Mouse (Mus musculus): ENCODE data around the gene Hes2. TPM values are rescaled to one million over a fixed set of nuclear protein-coding genes. Genes with fewer than 3 reads are reported as not detected.

Hes2 gene
- total RNA-seq, 1 experiment = 0.58 TPM

GRCm38 (mm10) chr4:152134507-152134906 lies 24.2 kb upstream of the Hes2 start:
- no peak overlapping the region for H3K27ac ChIP-seq (ENCODE audit: insufficient read depth, low read depth, low read length, poor library complexity, severe bottlenecking)
- H3K4me3 ChIP-seq (ENCODE audit: insufficient read depth in 1 of 2, low read depth in 1 of 2, low read length in 2 of 2, poor library complexity in 1 of 2, severe bottlenecking in 1 of 2) = no peak overlapping the region
- H3K9ac ChIP-seq (ENCODE audit: insufficient read depth, low read depth, low read length, poor library complexity, severe bottlenecking) = no peak overlapping the region
- in situ Hi-C loops (cut with MboI; ENCODE audit: low sequenced_read_pairs in 2 of 2, unreplicated experiment in 2 of 2) = no loop called here
- no peak for TF ChIP-seq ZC3H11A (IDR thresholded peaks at IDR 0.05; ENCODE audit: borderline replicate concordance, low read depth, low read length)
- TF ChIP-seq MAFK (IDR thresholded peaks at IDR 0.05; ENCODE audit: insufficient read depth, low read depth, low read length) = no peak
- TF ChIP-seq ZNF384 (IDR thresholded peaks at IDR 0.05; ENCODE audit: low read depth, low read length) = no peak
- TF ChIP-seq HCFC1 (IDR thresholded peaks at IDR 0.05; ENCODE audit: borderline replicate concordance, insufficient read depth, low read length) = no peak
- TF ChIP-seq CHD2 (IDR thresholded peaks at IDR 0.05; ENCODE audit: low read depth, low read length) = no peak
- H3K4me1 ChIP-seq (ENCODE audit: control insufficient read depth in 2 of 2, insufficient read depth in 2 of 2, low read length in 2 of 2, poor library complexity in 1 of 2) = peaks cover 0 to 24% of the 10 kb centered on the region in 2 experiments; a peak in 1 of 4 replicates
- H3K36me3 ChIP-seq (ENCODE audit: control insufficient read depth, insufficient read depth, low read length, poor library complexity, severe bottlenecking) = no peaks in the 10 kb centered on the region
- DNase-seq (ENCODE audit: low read depth, low spot score) = no peak
- H3K9me3 ChIP-seq (ENCODE audit: control insufficient read depth, insufficient read depth, low read depth, low read length) = no peaks in the 10 kb centered on the region

GRCm38 (mm10) chr4:152135363-152135762 lies 23.3 kb upstream of the Hes2 start:
- in situ Hi-C loops (cut with MboI; ENCODE audit: low sequenced_read_pairs in 2 of 2, unreplicated experiment in 2 of 2) = no loop called here
- Histone ChIP-seq H3K9me3 (ENCODE audit: control insufficient read depth, insufficient read depth, low read depth, low read length) (no peaks in the 10 kb centered on the region), H3K4me3 (ENCODE audit: insufficient read depth in 1 of 2, low read depth in 1 of 2, low read length in 2 of 2, poor library complexity in 1 of 2, severe bottlenecking in 1 of 2) (no peak overlapping the region), H3K9ac (ENCODE audit: insufficient read depth, low read depth, low read length, poor library complexity, severe bottlenecking) (no peak overlapping the region), H3K36me3 (ENCODE audit: control insufficient read depth, insufficient read depth, low read length, poor library complexity, severe bottlenecking) (no peaks in the 10 kb centered on the region), H3K4me1 (ENCODE audit: control insufficient read depth in 2 of 2, insufficient read depth in 2 of 2, low read length in 2 of 2, poor library complexity in 1 of 2) (peaks cover 0 to 22% of the 10 kb centered on the region in 2 experiments; a peak in 1 of 4 replicates), H3K27ac (ENCODE audit: insufficient read depth, low read depth, low read length, poor library complexity, severe bottlenecking) (no peak overlapping the region)
- TF ChIP-seq HCFC1 (IDR thresholded peaks at IDR 0.05; ENCODE audit: borderline replicate concordance, insufficient read depth, low read length) (no peak), ZNF384 (IDR thresholded peaks at IDR 0.05; ENCODE audit: low read depth, low read length) (no peak), CHD2 (IDR thresholded peaks at IDR 0.05; ENCODE audit: low read depth, low read length) (no peak), ZC3H11A (IDR thresholded peaks at IDR 0.05; ENCODE audit: borderline replicate concordance, low read depth, low read length) (no peak), MAFK (IDR thresholded peaks at IDR 0.05; ENCODE audit: insufficient read depth, low read depth, low read length) (no peak)
- DNase-seq (ENCODE audit: low read depth, low spot score) = no peak

GRCm38 (mm10) chr4:152136112-152136875 lies 22.4 kb upstream of the Hes2 start:
- no peaks in the 10 kb centered on the region for H3K9me3 ChIP-seq (ENCODE audit: control insufficient read depth, insufficient read depth, low read depth, low read length)
- no peak for DNase-seq (ENCODE audit: low read depth, low spot score)
- peaks cover 0 to 21% of the 10 kb centered on the region in 2 experiments; a peak in 1 of 4 replicates for H3K4me1 ChIP-seq (ENCODE audit: control insufficient read depth in 2 of 2, insufficient read depth in 2 of 2, low read length in 2 of 2, poor library complexity in 1 of 2)
- no peak overlapping the region for H3K9ac ChIP-seq (ENCODE audit: insufficient read depth, low read depth, low read length, poor library complexity, severe bottlenecking)
- no peaks in the 10 kb centered on the region for H3K36me3 ChIP-seq (ENCODE audit: control insufficient read depth, insufficient read depth, low read length, poor library complexity, severe bottlenecking)
- no peak overlapping the region for H3K4me3 ChIP-seq (ENCODE audit: insufficient read depth in 1 of 2, low read depth in 1 of 2, low read length in 2 of 2, poor library complexity in 1 of 2, severe bottlenecking in 1 of 2)
- TF ChIP-seq ZNF384 (IDR thresholded peaks at IDR 0.05; ENCODE audit: low read depth, low read length) (no peak), CHD2 (IDR thresholded peaks at IDR 0.05; ENCODE audit: low read depth, low read length) (no peak), ZC3H11A (IDR thresholded peaks at IDR 0.05; ENCODE audit: borderline replicate concordance, low read depth, low read length) (no peak), HCFC1 (IDR thresholded peaks at IDR 0.05; ENCODE audit: borderline replicate concordance, insufficient read depth, low read length) (no peak), MAFK (IDR thresholded peaks at IDR 0.05; ENCODE audit: insufficient read depth, low read depth, low read length) (no peak)
- in situ Hi-C loops (cut with MboI; ENCODE audit: low sequenced_read_pairs in 2 of 2, unreplicated experiment in 2 of 2) = no loop called here
- no peak overlapping the region for H3K27ac ChIP-seq (ENCODE audit: insufficient read depth, low read depth, low read length, poor library complexity, severe bottlenecking)

GRCm38 (mm10) chr4:152136876-152137250 lies 21.8 kb upstream of the Hes2 start:
- Histone ChIP-seq H3K9ac (ENCODE audit: insufficient read depth, low read depth, low read length, poor library complexity, severe bottlenecking) (no peak overlapping the region), H3K4me3 (ENCODE audit: insufficient read depth in 1 of 2, low read depth in 1 of 2, low read length in 2 of 2, poor library complexity in 1 of 2, severe bottlenecking in 1 of 2) (no peak overlapping the region), H3K9me3 (ENCODE audit: control insufficient read depth, insufficient read depth, low read depth, low read length) (no peaks in the 10 kb centered on the region), H3K36me3 (ENCODE audit: control insufficient read depth, insufficient read depth, low read length, poor library complexity, severe bottlenecking) (no peaks in the 10 kb centered on the region), H3K27ac (ENCODE audit: insufficient read depth, low read depth, low read length, poor library complexity, severe bottlenecking) (no peak overlapping the region), H3K4me1 (ENCODE audit: control insufficient read depth in 2 of 2, insufficient read depth in 2 of 2, low read length in 2 of 2, poor library complexity in 1 of 2) (peaks cover 0 to 21% of the 10 kb centered on the region in 2 experiments; a peak in 1 of 4 replicates)
- TF ChIP-seq ZC3H11A (IDR thresholded peaks at IDR 0.05; ENCODE audit: borderline replicate concordance, low read depth, low read length) (no peak), ZNF384 (IDR thresholded peaks at IDR 0.05; ENCODE audit: low read depth, low read length) (no peak), MAFK (IDR thresholded peaks at IDR 0.05; ENCODE audit: insufficient read depth, low read depth, low read length) (no peak), CHD2 (IDR thresholded peaks at IDR 0.05; ENCODE audit: low read depth, low read length) (no peak), HCFC1 (IDR thresholded peaks at IDR 0.05; ENCODE audit: borderline replicate concordance, insufficient read depth, low read length) (no peak)
- no peak for DNase-seq (ENCODE audit: low read depth, low spot score)
- in situ Hi-C loops (cut with MboI; ENCODE audit: low sequenced_read_pairs in 2 of 2, unreplicated experiment in 2 of 2) = no loop called here

All from ES-E14 (cell line).